Mouse (Mus musculus) ovary, adult 2 months (tissue): ENCODE data around the gene Il17d. TPM values are rescaled to one million over a fixed set of nuclear protein-coding genes. Genes with fewer than 3 reads are reported as not detected.

Source experiments
- polyA plus RNA-seq: library from polyadenylated mRNA; depleted of rRNA; stranded (reverse); fragments of >200 nt; gene quantifications from 2 replicates; pipeline ENCODE4 v1.2.3, GENCODE M21; 2012; rRNA removed

Gene Il17d
- polyA plus RNA-seq: 50.3 and 79.3 TPM in 2 replicates

DNA sequence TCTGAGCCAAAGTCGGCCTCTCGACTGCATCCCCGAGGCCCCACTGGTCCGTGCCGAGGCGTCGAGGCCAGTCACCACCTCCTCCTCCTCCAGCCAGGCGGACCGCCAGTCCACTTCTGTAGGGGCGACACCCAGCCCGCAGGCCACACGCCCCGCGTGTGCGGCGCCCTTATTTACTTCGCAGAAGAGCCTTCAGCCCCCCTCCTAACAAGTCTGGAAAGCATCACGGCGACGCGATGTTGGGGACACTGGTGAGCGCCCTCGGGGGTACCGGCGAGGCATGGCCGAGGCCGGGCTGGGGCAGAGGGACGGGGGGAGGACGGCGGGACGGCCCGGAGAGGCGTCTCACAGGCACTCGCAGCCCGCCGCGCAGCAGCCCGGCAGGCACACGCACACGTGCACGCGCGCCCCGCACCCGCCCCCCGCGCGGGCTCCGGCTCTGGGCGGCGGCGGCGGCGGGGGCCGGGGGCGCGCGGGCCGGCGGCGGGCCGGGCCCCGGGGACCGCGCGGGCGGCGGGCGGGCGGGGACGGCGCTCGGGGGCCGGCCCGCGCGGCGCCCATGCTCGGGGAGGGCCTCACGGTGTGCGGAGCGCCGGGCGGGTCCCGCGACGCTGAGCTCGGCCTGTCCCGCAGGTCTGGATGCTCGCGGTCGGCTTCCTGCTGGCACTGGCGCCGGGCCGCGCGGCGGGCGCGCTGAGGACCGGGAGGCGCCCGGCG lies at the start of gene Il17d:
Gene Il17d, plus strand, starts transcription at position 107 of the 717 bp plus-strand sequence.

DNA sequence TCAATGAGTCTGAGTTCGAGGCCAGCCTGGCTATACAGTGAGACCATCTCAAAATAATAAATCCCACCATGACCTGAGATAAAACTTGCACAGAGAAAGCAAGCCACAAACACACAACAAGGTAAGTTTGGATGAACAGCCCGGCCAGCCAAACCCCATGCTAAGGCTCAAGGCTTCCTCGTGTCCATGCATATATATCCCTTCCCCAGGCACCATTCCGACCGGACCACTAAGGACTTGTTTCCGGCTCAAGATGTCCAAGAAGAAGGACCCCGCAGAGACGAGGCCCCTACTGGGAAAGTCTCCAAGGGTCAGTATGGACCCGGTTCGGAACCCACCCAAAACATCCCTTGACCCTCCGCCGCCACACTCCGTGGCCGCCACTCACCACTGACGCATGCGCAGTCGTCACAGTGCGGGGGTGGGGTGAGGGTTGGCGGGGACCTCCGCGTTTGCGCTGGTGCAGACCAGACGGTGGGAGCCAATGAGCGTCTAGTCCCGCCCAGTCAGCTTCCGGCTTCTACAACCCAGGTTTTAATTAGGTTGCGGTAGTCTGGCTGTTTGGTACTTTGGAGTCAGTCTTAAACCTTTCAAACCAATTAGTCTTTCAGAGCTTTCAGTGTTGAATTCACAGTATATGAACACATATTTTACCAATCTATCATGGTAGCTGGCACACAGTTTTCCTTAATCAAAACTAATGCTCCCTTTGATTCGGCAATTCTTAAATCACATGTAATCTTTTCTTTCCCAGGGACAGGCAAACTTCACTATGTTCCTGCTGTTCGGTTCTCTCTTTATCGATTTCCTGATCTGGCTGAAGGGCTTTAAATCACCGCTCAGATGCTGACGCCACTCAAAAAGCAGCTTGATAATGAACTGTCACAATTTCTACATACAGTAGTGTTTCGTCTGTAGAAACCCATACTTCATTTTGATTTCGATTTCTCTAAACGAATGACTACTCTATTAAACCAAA lies 46.9 kb downstream of the Il17d start, which contains the start of gene Eef1akmt1:
Gene Eef1akmt1, minus strand, starts transcription at position 458 of the 979 bp plus-strand sequence.

Other genes with a start within 250 kb of the Il17d start
- 52.2 and 81.6 TPM in 2 replicates for gene Cryl1, start 126.2 kb upstream of the Il17d start, polyA plus RNA-seq
- 6.4 TPM in 2 replicates for gene Ift88, start 100.7 kb upstream of the Il17d start, polyA plus RNA-seq
- 8.1 and 11.8 TPM in 2 replicates for gene Eef1akmt1, start 46.8 kb downstream of the Il17d start, polyA plus RNA-seq
- 4.0 TPM in 2 replicates for gene Xpo4, start 140.7 kb downstream of the Il17d start, polyA plus RNA-seq
- 2.1 and 10.1 TPM in 2 replicates for gene Gm49361, start 221.3 kb downstream of the Il17d start, polyA plus RNA-seq
- gene Lats2, start 233.6 kb downstream of the Il17d start, polyA plus RNA-seq: 70.8 and 94.7 TPM in 2 replicates